Mouse (Mus musculus): ENCODE measurements around the gene Slc4a10.
"Not testable (repeated sequence)": the region's sequence is repeated elsewhere in the genome, so short reads cannot be mapped to it uniquely, and the experiment has no call there.

Slc4a10 gene

GRCm38 (mm10) chr2:62046421-62046845, at the start of gene Slc4a10:
Gene Slc4a10, plus strand, starts transcription at chr2:62046462.
- peak; percentile 77 to 83 for DNase-seq (ENCODE audit: low spot score in 2 of 2)

- DNase-seq (ENCODE audit: low spot score in 2 of 2), result not testable (repeated sequence)
Observed at GRCm38 (mm10) chr2:62001251-62001650, 45.0 kb upstream of the Slc4a10 start.

- no peak for DNase-seq (ENCODE audit: low spot score in 2 of 2)
Observed at GRCm38 (mm10) chr2:62018209-62018608, 28.1 kb upstream of the Slc4a10 start.

GRCm38 (mm10) chr2:62046861-62047503, 720 bp downstream of the Slc4a10 start:
- peak in 1 of 2 experiments; percentile 37 for DNase-seq (ENCODE audit: low spot score in 2 of 2)

- DNase-seq (ENCODE audit: low spot score in 2 of 2), result peak; percentile 80
Observed at GRCm38 (mm10) chr2:62047504-62048005, 1.3 kb downstream of the Slc4a10 start.

GRCm38 (mm10) chr2:62048116-62048515, 1.9 kb downstream of the Slc4a10 start:
- no peak for DNase-seq (ENCODE audit: low spot score in 2 of 2)

GRCm38 (mm10) chr2:62076512-62076911, 30.2 kb downstream of the Slc4a10 start:
- DNase-seq (ENCODE audit: low spot score in 2 of 2), result no peak

- DNase-seq (ENCODE audit: low spot score in 2 of 2), result no peak
Observed at GRCm38 (mm10) chr2:62087566-62087965, 41.3 kb downstream of the Slc4a10 start.

- DNase-seq (ENCODE audit: low spot score in 2 of 2), result no peak
Observed at GRCm38 (mm10) chr2:62088715-62089114, 42.5 kb downstream of the Slc4a10 start.

- no peak for DNase-seq (ENCODE audit: low spot score in 2 of 2)
Observed at GRCm38 (mm10) chr2:62089208-62089607, 42.9 kb downstream of the Slc4a10 start.

- no peak for DNase-seq (ENCODE audit: low spot score in 2 of 2)
Observed at GRCm38 (mm10) chr2:62100526-62100925, 54.3 kb downstream of the Slc4a10 start.

- DNase-seq (ENCODE audit: low spot score in 2 of 2), result peak; percentile 44 to 55
Observed at GRCm38 (mm10) chr2:62115346-62115745, 69.1 kb downstream of the Slc4a10 start.

GRCm38 (mm10) chr2:62129975-62130374, 83.7 kb downstream of the Slc4a10 start:
- no peak for DNase-seq (ENCODE audit: low spot score in 2 of 2)

GRCm38 (mm10) chr2:62134911-62135310, 88.6 kb downstream of the Slc4a10 start:
- no peak for DNase-seq (ENCODE audit: low spot score in 2 of 2)

GRCm38 (mm10) chr2:62147636-62148035, 101.4 kb downstream of the Slc4a10 start:
- peak; percentile 38 to 44 for DNase-seq (ENCODE audit: low spot score in 2 of 2)

GRCm38 (mm10) chr2:62149421-62149820, 103.2 kb downstream of the Slc4a10 start:
- no peak for DNase-seq (ENCODE audit: low spot score in 2 of 2)

GRCm38 (mm10) chr2:62150830-62151229, 104.6 kb downstream of the Slc4a10 start:
- peak in 1 of 2 experiments; percentile 44 for DNase-seq (ENCODE audit: low spot score in 2 of 2)

- DNase-seq (ENCODE audit: low spot score in 2 of 2), result no peak
Observed at GRCm38 (mm10) chr2:62210109-62210508, 163.8 kb downstream of the Slc4a10 start.

- no peak for DNase-seq (ENCODE audit: low spot score in 2 of 2)
Observed at GRCm38 (mm10) chr2:62211106-62211505, 164.8 kb downstream of the Slc4a10 start.

- DNase-seq (ENCODE audit: low spot score in 2 of 2), result no peak
Observed at GRCm38 (mm10) chr2:62227563-62227962, 181.3 kb downstream of the Slc4a10 start.

- DNase-seq (ENCODE audit: low spot score in 2 of 2), result no peak
Observed at GRCm38 (mm10) chr2:62231271-62231670, 185.0 kb downstream of the Slc4a10 start.

- no peak for DNase-seq (ENCODE audit: low spot score in 2 of 2)
Observed at GRCm38 (mm10) chr2:62244167-62244566, 197.9 kb downstream of the Slc4a10 start.

GRCm38 (mm10) chr2:62268467-62268866, 222.2 kb downstream of the Slc4a10 start:
- DNase-seq (ENCODE audit: low spot score in 2 of 2), result no peak

GRCm38 (mm10) chr2:62271840-62272239, 225.6 kb downstream of the Slc4a10 start:
- no peak for DNase-seq (ENCODE audit: low spot score in 2 of 2)
